Mouse (Mus musculus) ovary, postnatal 36 days (tissue): ENCODE measurements at regions not wholly inside any gene's neighbourhood (a gene's known extent, or its start where the extent isn't known, plus 50 kb on each side); places are given as distances from the start of the nearest gene placed in this dataset.

Source experiments
- DNase-seq: peaks from one replicate; pipeline ENCODE4 v3.0.0; 2022; ENCODE audit warnings: low spot score, mixed read lengths

DNA sequence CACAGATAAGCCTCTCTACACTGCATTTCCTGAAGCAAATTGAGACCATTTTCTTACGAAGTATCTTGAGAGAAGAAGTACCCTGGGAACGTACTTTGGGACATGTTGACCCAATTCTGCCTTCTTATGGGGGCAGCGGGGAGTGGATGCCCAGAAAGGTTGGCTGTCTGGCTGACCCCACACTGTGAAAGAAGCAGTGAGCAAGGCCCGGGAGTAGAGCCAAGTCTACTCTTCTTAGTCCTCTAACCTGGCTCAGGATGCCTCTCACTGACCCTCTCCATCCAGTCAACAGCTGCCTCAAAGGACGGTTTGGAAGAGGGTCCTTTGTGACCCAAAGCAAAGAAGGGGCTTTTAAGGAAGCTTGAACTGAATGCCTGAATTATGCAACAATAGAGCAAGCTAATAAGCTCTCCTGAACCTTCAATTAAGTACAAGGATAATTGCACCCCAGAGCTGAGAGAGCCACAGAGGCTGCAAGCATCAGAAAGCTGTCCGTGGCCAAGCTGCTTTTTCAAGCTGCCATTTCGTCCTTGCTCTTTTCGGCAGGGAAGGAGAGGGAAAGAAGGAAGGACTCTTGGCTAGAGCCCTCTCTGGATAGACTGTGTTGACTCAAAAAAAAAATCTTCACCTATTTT, 70.3 kb downstream of the Pctp start:
- DNase-seq = no peak

DNA sequence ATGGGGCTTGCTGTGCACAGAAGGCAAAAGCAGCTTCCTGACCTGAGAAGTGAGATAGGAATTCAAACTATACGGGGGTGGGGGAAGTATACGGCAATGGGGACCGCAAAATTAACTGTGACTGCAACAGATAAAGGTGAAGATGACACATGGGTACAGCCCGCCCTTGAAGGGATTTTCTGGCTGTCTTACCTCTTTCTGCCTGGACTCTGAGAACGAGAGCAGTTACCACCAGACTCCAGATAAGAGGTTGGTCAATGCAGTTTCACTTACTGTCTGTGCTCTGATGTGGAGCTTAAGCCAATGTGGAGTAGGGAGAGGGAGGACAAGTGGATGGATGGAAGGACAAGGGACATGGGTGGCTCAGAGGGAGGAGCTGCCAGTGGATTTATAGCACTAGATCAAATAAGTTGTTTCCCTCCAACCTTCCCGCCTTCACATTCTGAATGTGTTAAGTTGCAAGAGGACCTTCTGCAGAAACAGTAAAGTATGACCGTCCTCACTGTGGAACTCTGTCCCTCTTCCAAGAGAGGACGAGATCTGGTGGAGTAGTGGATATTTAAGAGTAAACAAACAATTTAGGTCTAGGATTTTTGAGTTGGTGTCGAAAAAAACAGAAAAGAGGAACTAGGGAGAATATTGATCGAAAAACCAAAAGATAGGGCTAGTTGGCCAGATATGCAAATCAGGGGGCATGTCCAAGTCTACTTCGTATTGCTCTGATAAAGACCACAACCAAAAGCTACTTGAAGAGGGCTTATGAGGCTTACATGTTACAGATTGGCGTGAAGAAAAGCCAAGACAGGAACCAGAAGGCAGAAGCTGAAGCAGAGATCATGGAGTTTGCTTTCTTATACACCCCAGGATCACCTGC, 73.3 kb downstream of the Pctp start:
- DNase-seq = no peak

DNA sequence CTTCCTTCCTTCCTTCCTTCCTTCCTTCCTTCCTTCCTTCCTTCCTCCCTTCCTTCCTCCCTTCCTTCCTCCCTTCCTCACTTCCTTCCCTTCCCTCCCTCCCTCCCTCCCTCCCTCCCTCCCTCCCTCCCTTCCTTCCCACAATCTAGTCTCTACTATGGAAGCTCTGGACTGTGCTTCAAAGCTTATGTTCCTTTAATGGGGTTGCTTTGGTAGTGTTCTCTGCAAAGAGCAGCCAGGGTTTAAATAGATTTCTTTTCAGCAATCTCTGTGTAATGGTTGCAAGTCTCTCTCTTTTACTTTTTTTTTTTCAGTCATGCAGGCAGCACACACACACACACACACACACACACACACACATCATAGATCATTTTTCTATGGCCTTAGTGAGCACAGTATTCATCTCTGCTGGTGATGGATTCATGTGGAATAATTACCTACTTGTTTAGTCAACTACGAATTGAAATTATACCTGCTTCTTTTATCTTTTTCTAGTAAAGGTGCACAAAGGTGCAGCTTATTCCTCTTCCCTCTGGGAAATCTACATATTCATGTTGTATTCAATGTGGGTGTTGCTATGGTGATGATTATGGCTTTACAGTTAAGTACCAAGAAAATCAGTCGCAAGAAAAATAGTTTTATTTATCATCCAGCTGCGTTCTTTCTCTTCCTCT, 75.1 kb downstream of the Pctp start:
- DNase-seq = no peak

DNA sequence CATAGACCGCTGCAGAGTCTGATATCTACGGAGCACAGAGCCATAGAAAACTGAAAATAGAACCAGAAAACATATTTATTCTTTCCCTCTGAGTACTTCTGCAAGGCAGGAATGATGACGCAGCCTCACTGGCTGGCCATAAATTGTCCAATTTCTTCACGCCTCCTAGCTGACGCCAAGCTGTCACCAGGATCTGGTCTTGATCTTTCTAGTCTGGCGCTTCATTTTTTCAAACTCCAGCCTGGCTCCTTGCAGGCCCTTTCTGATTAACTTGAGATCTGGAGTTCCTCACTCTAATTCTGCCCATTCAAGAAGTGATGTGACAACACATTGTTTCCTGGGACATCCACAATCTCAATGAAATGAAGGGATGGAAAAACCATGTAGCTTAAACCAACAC, 80.1 kb downstream of the Pctp start:
- no peak for DNase-seq

DNA sequence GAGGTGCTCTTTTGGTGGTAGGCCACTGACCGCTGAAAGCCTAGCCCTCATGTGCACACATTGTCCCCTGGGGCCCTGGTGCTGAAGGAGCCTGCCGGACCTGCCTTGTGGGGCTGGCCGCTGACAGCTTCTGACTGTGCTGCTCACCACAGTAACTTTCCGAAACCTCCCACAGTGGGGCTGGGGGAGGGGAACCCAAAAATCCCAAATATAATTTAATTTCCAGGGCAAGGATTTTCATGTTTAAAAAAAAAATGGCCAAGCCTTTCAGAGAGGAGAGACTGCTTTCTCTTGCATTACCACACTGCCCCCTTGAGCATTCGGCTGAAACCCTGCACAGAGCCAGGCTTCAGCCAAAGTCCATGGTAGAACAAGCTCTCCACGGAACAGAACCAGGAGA, 81.5 kb downstream of the Pctp start:
- DNase-seq = peak; percentile 41

DNA sequence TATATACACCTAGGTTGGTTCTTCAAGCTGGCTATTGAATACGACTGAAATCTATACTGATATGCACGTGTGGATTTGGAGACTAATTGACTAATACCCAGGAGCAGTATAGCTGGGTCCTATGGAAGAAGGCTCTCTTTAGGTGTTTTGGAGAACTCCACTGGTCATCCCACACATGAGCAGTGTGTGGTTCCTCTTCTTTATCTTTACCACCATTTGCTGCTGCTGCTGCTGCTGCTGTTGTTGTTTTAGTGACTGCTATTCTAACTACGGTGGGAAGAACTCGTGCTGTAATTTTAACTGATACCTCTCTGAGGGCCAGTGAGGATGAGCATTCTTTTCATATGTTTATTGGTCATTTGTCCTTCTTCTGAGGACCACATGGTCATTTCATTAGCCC, 86.9 kb downstream of the Pctp start:
- no peak for DNase-seq

DNA sequence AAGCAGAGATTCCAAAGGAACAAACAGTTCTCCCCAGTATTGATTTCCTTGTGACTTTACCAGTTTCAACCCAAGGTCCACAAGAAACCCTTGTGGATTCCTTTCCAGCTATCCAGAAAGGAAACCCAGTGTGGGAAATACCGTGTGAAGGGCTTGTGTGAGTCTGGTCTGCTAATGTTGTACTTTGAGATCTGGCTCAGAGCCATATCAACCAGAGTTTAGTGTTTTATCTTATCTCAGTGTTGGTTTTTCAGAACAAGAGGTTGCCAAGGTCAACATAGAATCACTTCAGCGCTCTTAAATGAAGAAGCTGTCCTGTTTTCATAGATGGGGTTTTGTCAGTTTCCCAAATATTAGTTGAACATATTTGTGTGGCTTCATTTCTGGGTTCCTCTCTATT, 88.1 kb downstream of the Pctp start:
- no peak for DNase-seq

DNA sequence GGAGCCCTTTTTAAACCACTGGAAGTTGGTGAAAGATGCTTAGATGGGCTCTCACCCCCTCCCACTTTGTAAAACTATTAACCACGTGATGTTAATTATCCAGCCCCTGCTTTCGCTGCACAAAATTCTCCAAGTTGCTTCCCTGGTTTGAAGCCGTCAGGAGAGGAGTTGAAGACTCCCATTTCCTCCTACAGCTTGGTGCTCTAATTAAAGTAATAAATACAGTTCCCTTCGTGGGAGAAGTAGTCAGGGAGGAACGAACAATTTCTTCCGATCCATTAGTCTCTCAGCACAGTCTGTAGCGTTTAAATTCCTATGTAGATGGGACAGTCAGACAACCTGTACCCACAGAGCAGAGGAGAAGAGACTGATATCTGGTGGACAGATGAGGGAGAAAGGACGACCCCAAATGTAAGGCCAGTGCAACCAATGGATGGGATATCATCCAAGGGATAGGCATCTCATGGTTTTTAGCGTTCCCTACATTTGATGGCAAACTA, 101.4 kb downstream of the Pctp start:
- DNase-seq = no peak

DNA sequence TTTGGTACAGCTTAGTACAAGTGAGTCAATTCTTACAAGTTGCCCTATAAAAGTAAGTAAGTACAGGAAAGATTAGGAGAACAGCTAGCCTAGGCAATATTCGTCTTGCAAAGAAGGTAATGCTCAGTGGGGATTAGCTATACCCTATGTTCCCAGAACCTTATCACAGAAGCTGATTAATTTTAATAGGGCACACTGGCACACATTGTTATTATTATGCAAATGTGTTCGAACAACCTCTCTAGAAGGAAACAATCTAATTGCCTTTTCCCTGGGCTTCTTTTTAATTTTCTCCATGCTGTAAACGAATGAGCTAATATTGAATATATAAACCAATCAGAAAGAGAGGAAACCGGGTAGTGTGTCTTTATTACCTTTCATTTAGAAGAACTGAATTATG, 104.2 kb downstream of the Pctp start:
- no peak for DNase-seq

DNA sequence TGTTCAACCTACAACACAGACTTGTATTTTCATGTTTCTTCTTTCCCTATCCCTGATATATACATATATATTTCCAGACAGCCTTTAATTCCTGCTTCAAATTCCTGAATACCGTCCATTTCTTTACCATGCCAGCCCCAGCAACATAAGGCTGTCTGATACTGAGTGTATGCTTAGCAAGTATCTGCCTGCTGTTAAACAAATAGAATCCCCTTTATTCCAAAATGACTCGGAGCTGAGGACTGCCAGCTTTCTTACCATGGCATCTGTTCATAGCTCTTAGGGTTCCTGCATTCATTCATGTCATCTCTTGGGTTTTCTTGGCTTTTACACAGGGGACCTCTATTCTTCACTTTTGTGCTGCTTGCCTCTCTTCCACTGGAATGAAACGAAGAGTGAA, 105.8 kb downstream of the Pctp start:
- no peak for DNase-seq

DNA sequence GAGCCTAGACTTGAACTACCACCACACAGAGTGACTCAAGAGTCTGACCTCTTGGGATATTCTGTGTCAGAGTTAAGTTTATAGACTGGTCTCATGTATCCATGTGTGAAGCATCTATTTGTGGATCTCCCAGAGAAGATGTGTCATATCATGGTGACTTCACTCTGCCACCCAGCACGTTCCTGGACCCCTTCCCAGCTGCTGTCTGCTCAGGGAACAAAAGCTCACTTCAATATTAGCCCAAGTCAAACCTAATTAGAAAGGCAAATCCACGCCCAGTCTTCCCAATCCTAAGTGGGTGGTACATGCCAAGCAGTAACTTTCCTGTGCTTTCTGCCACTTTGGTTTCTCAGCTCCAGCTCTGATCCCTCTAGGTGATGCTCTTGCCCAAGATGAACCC, 94.1 kb upstream of the Ankfn1 start:
- DNase-seq = no peak

DNA sequence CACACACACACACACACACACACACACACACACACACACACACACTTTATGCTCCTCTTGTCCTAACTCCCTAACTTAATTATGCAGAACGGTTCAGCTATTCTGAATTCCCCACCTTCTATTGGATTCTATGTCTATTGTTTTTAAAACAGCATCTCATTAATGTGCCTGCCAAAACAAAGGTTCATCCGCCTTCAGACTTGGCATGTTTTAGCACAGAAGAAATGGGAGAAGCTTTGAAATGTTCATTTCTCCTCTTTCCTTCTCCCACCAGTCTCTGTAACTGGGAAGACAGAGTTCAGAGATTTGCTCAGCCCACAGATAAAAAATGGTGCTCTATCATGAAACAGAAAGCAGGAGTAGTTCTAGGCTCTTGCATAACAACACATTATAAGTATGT, 90.1 kb upstream of the Ankfn1 start:
- no peak for DNase-seq

DNA sequence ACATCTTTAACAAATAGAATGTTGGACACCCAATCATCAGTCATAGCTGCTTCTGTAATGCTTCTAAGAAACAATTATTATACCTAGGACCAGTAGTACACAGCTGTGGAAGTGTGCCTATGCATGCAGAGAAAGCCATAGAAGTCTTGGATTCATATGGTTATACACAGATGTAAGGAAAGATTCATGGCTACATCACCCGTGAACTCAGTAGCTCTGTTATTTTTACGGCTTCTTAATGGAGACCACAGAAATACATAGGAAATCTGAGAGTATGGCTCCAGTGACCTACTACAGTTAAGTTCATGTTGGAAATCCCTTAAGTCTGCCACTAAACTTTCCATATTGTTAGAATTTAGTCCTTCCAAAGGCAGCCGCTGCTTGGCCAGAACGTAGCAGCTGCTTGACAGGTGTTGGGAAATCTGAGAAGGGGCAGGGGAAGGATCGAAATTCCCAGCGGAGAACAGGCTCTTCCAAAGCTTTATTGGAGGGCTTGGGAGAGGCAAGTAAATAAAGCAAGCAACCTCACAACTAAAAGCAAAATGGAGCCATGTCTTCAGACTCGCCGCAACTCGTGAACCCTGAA, 78.8 kb upstream of the Ankfn1 start:
- DNase-seq = no peak

DNA sequence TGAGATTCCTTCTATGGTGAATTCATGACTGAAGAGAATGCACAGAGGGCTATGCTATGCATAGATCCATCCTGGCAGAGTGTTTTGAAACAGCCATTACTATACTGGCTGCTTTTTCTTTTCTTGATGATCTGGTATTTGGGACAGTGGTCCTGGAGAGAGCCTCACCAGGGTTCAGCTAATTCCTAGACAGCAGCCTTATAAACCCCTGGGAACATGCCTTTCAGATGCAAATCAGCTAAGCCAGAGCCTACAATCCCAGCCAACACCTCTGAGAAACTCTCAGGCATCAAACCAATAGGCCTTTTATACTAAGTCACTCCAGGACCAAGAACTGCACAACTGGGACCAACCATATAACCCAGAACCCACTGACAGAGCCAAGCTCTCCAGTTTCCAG, 64.4 kb upstream of the Ankfn1 start:
- no peak for DNase-seq

DNA sequence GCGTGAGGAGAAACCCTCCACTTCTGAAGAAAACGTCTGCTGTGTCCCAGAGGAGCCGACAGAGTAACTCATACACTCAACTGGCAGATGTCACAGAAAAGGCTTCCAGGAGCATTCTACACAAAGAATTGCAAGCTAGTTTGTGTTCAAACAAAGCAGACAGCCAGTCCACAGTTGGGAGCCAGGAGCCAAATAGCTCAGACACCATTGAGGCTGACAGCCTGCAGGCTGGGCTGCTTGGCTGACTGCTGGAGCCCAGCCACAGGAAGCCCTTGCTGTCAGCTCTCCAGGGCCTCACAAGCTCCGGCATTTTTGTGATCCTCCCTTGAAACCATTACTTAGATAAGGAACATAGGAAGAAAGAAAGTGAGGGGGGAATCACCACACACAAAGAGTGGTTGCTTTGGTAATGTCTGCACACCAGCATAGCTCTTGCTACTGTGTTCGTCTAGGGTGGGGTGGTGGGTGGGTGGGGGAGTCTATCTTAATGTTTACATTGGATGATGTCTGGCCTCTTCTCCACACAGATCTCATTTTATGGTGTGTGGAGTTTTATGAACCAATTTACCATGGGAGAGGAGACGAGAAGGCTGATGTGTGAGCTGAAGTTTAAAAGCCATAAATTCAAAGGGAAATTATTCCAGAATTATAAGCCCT, 62.3 kb upstream of the Ankfn1 start:
- DNase-seq = peak; percentile 20

DNA sequence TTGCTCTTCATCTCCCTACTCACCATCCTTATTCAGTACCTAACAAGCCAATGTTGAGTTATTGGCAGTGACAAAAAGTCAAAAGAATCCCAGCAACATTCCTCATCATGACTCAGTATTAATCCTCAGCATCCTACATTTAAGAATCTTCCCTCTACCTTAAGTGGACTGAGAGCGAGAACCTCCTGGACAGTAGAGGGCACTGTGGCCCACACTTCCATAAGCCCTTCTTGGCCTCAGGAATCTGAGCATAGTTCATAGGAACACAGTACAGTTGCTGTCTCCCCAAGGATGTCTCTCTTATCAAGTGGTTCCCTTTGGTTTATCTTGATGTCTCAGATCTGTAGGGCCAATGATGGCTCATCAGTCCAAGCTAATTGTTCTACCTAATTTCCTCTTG, 60.5 kb upstream of the Ankfn1 start:
- DNase-seq = no peak

DNA sequence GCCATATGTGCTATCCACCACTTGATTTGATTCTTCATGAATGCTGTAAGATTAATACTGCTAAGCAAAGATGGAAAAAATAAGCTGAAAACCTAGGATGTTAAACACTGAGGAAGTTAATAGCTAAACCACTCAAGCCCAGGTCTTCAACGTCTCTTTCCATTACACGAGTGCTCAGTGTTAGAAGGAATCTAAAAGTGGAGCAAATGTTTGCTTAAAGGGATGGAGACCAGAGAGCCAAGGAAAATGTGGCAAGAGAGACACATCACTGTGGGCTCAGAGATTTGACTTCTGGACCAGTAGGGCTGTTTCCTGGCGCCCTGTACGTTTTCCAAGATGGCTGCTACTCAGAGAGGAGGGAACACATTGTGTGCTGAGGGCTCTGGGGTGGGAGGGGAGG, 59.4 kb upstream of the Ankfn1 start:
- no peak for DNase-seq

DNA sequence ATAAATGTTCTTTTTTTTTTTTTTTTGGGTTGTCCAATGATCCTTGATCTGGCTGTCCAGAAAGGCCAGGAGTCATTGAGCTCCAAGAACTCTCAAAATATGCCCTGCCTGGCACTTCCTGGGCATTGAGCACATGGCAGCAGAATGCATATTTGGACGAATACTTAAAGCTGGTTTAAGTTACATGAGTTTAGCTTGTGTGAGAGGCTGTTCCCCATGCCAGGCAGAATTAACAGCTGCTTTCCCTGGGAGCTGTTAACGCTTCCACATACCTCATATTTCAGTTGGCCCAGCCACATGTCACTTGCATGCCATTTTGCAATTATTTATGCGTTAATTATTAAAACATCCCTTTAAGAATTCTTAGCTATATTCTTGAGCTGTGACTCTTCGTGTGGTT, 56.6 kb upstream of the Ankfn1 start:
- DNase-seq = no peak

DNA sequence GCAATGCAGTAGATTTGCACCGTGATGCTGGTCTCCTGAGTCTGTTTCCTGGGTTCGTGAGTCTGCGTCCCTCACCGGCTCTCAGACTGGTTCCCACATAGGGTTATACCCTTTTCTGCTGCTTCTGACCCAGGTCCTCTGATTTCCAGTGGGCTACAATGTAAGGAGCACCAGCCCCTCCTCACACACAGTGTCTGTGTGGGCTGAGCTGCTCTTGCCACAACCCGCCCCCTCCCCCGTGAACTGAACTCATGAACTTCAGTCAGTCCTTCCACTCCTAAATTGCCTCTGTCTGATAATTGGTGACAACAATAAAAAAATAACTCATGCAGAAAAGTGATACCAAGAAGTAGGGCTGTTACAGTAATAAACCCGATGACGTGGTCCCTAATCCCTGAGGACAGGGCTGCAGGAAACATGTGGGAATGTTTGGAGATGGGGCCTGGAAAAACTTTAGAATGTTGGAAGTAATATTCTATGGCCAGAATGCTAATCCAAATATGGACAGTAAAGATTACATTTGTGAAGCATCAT, 54.2 kb upstream of the Ankfn1 start:
- no peak for DNase-seq
